Mouse (Mus musculus): ENCODE measurements around the gene Tmem144. TPM values are rescaled to one million over a fixed set of nuclear protein-coding genes. Genes with fewer than 3 reads are reported as not detected.

The Tmem144 gene
- polyA plus RNA-seq, 2 experiments, result 0.68 to 1.9 TPM

DNA sequence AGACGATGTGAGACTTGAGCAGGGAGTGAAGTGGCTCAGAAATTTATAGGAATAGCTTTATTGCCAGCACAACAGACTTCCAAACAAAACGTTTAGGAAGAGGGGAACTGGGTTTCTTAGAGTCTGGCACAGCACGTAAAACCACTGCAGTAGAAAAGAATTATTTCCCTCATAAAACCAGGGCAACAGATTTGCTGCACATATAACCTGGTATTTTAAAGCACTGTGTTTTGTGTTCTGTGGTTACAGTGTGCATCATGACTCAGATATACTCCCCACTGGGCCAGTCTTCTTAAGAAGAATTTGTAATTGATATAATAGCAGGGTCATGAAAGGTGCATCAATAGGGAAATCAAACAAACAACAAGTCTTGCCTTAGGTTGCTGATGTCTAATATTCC lies 62.2 kb downstream of the Tmem144 start:
- 32% methylated on average over 3 of the region's 3 CpGs for WGBS (ENCODE audit: insufficient replicate concordance)
- Histone ChIP-seq H3K4me1 (replicated peaks; ENCODE audit: control insufficient read depth in 2 of 2, insufficient read depth in 2 of 2, low read length in 1 of 2) (no peaks in the 10 kb centered on the region), H3K27ac (no peak overlapping the region), H3K4me2 (ENCODE audit: low read depth) (no peak overlapping the region), H3K9ac (replicated peaks) (no peak overlapping the region), H3K4me3 (ENCODE audit: insufficient read depth in 1 of 2, low read depth in 2 of 2, low read length in 2 of 2) (no peak overlapping the region), H3K27me3 (ENCODE audit: control insufficient read depth, insufficient read depth, low read length) (no peaks in the 10 kb centered on the region; the same call in 1 of the 2 replicates), H3K36me3 (replicated peaks; ENCODE audit: control insufficient read depth, insufficient read depth, low read depth) (no peaks in the 10 kb centered on the region), H3K9me3 (ENCODE audit: control insufficient read depth, low read length) (no peaks in the 10 kb centered on the region)
- ATAC-seq (ENCODE audit: insufficient read depth) (no peak), DNase-seq (ENCODE audit: low read depth in 3 of 3, low spot score in 3 of 3) (no peak)
- no peak for TF ChIP-seq EP300 (IDR thresholded peaks at IDR 0.05; ENCODE audit: low read depth)
- TF ChIP-seq CTCF (IDR thresholded peaks at IDR 0.05; ENCODE audit: low read depth), result no peak

DNA sequence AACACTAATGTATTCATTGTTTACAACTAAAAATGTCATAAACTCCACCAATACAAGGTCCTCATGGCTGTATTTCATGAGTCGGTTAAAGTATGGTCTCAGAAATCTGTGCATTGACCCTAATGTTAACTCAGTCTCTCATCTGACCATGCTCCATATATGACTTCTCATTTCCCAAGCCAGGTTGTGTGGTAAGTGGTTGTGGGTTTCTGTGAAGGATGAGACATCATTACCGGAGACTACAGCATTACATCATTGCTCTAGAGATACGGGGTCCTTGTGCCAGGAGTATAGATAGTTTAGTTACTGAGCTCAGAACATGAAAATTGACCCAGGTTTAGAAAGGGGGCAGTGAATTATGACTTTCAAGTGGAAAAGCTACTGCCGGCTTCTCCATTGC lies 63.0 kb downstream of the Tmem144 start:
- no peak for ATAC-seq (ENCODE audit: insufficient read depth)
- TF ChIP-seq EP300 (IDR thresholded peaks at IDR 0.05; ENCODE audit: low read depth), result no peak
- TF ChIP-seq CTCF (IDR thresholded peaks at IDR 0.05; ENCODE audit: low read depth), result no peak
- 52% methylated on average over 4 of the region's 4 CpGs for WGBS (ENCODE audit: insufficient replicate concordance)

DNA sequence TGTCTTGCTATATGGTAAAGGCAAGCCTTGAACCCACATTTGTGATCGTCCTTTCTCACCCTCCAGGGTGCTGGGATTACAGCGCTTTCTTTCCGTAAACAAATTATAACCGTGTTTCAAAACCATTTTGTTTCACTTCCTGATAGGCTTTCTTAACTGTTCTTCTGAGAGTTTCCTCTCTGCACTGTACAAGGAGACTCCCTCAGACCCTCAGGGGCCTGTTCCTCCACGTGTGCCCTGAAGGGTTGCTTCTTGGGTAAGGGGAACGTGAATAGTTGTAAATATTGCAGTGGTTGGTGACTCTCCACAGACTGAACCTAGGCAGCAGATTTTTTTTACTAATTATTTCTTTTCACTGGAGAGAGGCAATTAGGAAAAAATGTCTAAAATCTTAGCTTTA lies 63.6 kb downstream of the Tmem144 start:
- Histone ChIP-seq H3K9me3 (ENCODE audit: control insufficient read depth, low read length) (no peaks in the 10 kb centered on the region), H3K36me3 (replicated peaks; ENCODE audit: control insufficient read depth, insufficient read depth, low read depth) (no peaks in the 10 kb centered on the region), H3K4me3 (ENCODE audit: insufficient read depth in 1 of 2, low read depth in 2 of 2, low read length in 2 of 2) (no peak overlapping the region), H3K27me3 (ENCODE audit: control insufficient read depth, insufficient read depth, low read length) (no peaks in the 10 kb centered on the region; the same call in 1 of the 2 replicates), H3K9ac (replicated peaks) (no peak overlapping the region), H3K4me2 (ENCODE audit: low read depth) (no peak overlapping the region), H3K4me1 (replicated peaks; ENCODE audit: control insufficient read depth in 2 of 2, insufficient read depth in 2 of 2, low read length in 1 of 2) (no peaks in the 10 kb centered on the region), H3K27ac (no peak overlapping the region)
- DNase-seq (ENCODE audit: low read depth in 3 of 3, low spot score in 3 of 3), result no peak
- 53% methylated on average over 6 of the region's 6 CpGs for WGBS (ENCODE audit: insufficient replicate concordance)
- TF ChIP-seq EP300 (IDR thresholded peaks at IDR 0.05; ENCODE audit: low read depth), result no peak
- no peak for TF ChIP-seq CTCF (IDR thresholded peaks at IDR 0.05; ENCODE audit: low read depth)
- ATAC-seq (ENCODE audit: insufficient read depth), result no peak

More for the DNA sequence above, 63.0 kb downstream of the Tmem144 start:
- Histone ChIP-seq H3K4me1 (replicated peaks; ENCODE audit: control insufficient read depth in 2 of 2, insufficient read depth in 2 of 2, low read length in 1 of 2) (no peaks in the 10 kb centered on the region), H3K9me3 (ENCODE audit: control insufficient read depth, low read length) (no peaks in the 10 kb centered on the region), H3K27ac (no peak overlapping the region), H3K9ac (replicated peaks) (no peak overlapping the region), H3K27me3 (ENCODE audit: control insufficient read depth, insufficient read depth, low read length) (no peaks in the 10 kb centered on the region; the same call in 1 of the 2 replicates), H3K4me2 (ENCODE audit: low read depth) (no peak overlapping the region), H3K4me3 (ENCODE audit: insufficient read depth in 1 of 2, low read depth in 2 of 2, low read length in 2 of 2) (no peak overlapping the region), H3K36me3 (replicated peaks; ENCODE audit: control insufficient read depth, insufficient read depth, low read depth) (no peaks in the 10 kb centered on the region)
- DNase-seq (ENCODE audit: low read depth in 3 of 3, low spot score in 3 of 3), result no peak

DNA sequence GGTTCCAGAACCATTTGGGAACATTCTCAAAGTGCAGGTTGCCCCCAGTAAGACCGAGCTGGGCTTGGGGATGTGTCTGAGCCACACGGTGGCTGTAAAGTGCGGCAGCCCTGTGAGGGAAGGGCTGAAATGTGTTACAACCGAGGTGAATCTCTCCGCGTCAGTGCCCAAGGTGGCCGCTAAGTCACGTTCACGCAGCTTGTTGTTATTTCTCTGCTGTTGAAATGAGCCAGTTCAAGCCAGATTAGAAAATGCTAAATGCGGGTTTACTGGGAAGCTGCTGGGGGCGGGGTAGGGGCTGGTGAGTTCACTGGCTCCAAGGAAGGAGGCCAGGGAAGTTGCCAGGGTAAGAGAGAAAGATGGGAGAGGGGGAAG lies 68.2 kb downstream of the Tmem144 start:
- ATAC-seq (ENCODE audit: insufficient read depth) (no peak), DNase-seq (ENCODE audit: low read depth in 3 of 3, low spot score in 3 of 3) (no peak)
- Histone ChIP-seq H3K4me2 (ENCODE audit: low read depth) (no peak overlapping the region), H3K27me3 (ENCODE audit: control insufficient read depth, insufficient read depth, low read length) (no peaks in the 10 kb centered on the region; the same call in 1 of the 2 replicates), H3K4me1 (replicated peaks; ENCODE audit: control insufficient read depth in 2 of 2, insufficient read depth in 2 of 2, low read length in 1 of 2) (no peaks in the 10 kb centered on the region), H3K27ac (no peak overlapping the region), H3K36me3 (replicated peaks; ENCODE audit: control insufficient read depth, insufficient read depth, low read depth) (no peaks in the 10 kb centered on the region), H3K4me3 (ENCODE audit: insufficient read depth in 1 of 2, low read depth in 2 of 2, low read length in 2 of 2) (no peak overlapping the region), H3K9ac (replicated peaks) (no peak overlapping the region), H3K9me3 (ENCODE audit: control insufficient read depth, low read length) (no peaks in the 10 kb centered on the region)
- WGBS (ENCODE audit: insufficient replicate concordance), result 13% methylated on average over 11 of the region's 11 CpGs
- TF ChIP-seq CTCF (IDR thresholded peaks at IDR 0.05; ENCODE audit: low read depth) (no peak), EP300 (IDR thresholded peaks at IDR 0.05; ENCODE audit: low read depth) (no peak)

DNA sequence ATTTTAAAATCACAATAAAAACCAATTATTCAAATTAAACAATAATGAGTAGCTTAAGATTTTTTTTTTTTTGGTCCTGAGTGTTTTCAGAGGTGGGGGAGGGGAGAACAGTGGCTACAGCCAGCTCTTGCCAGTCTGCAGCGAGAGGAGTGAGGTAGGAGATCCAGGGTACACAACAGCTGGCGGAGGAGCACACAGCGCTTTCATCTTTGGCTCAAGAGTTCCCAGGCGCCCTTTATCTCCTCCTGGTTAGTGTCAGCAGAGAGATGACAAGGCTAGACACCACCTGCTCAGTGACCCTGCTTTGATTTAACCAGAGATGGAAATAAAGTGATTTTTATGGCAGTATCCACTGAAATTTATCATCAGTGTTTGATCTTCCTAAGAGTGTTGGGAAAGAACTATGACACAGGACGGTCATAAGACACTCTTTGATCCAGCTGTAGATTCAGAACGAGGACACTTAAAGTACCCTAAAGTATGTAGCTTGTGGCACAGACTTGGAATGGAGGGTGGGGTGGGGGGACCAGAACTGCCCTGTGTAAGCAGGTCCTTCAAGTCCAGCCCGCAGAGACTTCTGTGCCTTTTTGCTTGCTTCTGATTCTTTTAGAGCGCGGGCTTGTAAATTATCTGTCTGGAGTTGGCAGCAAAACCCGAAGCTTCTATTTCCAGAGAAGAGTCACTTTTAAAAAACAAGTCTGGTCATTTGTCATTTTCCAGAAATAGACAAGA lies 68.8 kb downstream of the Tmem144 start:
- TF ChIP-seq EP300 (IDR thresholded peaks at IDR 0.05; ENCODE audit: low read depth) (no peak), CTCF (IDR thresholded peaks at IDR 0.05; ENCODE audit: low read depth) (no peak)

More for the DNA sequence above, 68.8 kb downstream of the Tmem144 start:
- Histone ChIP-seq H3K36me3 (replicated peaks; ENCODE audit: control insufficient read depth, insufficient read depth, low read depth) (no peaks in the 10 kb centered on the region), H3K9me3 (ENCODE audit: control insufficient read depth, low read length) (no peaks in the 10 kb centered on the region), H3K4me1 (replicated peaks; ENCODE audit: control insufficient read depth in 2 of 2, insufficient read depth in 2 of 2, low read length in 1 of 2) (no peaks in the 10 kb centered on the region), H3K27ac (no peak overlapping the region), H3K4me2 (ENCODE audit: low read depth) (no peak overlapping the region), H3K9ac (replicated peaks) (no peak overlapping the region), H3K4me3 (ENCODE audit: insufficient read depth in 1 of 2, low read depth in 2 of 2, low read length in 2 of 2) (no peak overlapping the region), H3K27me3 (ENCODE audit: control insufficient read depth, insufficient read depth, low read length) (no peaks in the 10 kb centered on the region; the same call in 1 of the 2 replicates)
- WGBS (ENCODE audit: insufficient replicate concordance), result 36% methylated on average over 10 of the region's 10 CpGs
- DNase-seq (ENCODE audit: low read depth in 3 of 3, low spot score in 3 of 3), result no peak
- no peak for ATAC-seq (ENCODE audit: insufficient read depth)
